Mouse (Mus musculus): Measurements from ENCODE around the gene Ptpre. TPM values are rescaled to one million over a fixed set of nuclear protein-coding genes. Genes with fewer than 3 reads are reported as not detected.

Gene Ptpre
- total and polyA plus RNA-seq, 2 experiments, result 0.75 to 1.1 TPM

- H3K27ac ChIP-seq (replicated peaks; ENCODE audit: insufficient read depth, low read depth, low read length), result no peak overlapping the region
- no peaks in the 10 kb centered on the region for H3K79me2 ChIP-seq (ENCODE audit: control insufficient read depth, insufficient read depth, low read length)
- H3K27me3 ChIP-seq (ENCODE audit: control insufficient read depth, insufficient read depth, low read length), result no peaks in the 10 kb centered on the region
- WGBS, result 82% methylated on average over 7 of the region's 7 CpGs
- DNase-seq (ENCODE audit: extremely low read depth, low read depth, low spot score), result no peak
- H3K4me1 ChIP-seq (ENCODE audit: control insufficient read depth, insufficient read depth, low read length), result peaks cover 5% of the 10 kb centered on the region; the same call in 1 of the 2 replicates
- no peaks in the 10 kb centered on the region for H3K36me3 ChIP-seq (ENCODE audit: control insufficient read depth, insufficient read depth, low read length)
- TF ChIP-seq CTCF (IDR thresholded peaks at IDR 0.05; ENCODE audit: low read depth, low read length) (no peak), POLR2A (IDR thresholded peaks at IDR 0.05; ENCODE audit: extremely low read depth, insufficient read depth, low read length) (no peak)
- H3K9ac ChIP-seq (ENCODE audit: low read depth, low read length), result no peak overlapping the region
- H3K4me3 ChIP-seq (ENCODE audit: insufficient read depth, low read depth, low read length), result no peak overlapping the region
Observed at GRCm38 (mm10) chr7:135721436-135721992, 184.2 kb downstream of the Ptpre start.

GRCm38 (mm10) chr7:135722011-135722838 is 184.9 kb downstream of the Ptpre start:
- 85% methylated on average over 6 of the region's 6 CpGs for WGBS
- DNase-seq (ENCODE audit: extremely low read depth, low read depth, low spot score), result no peak
- no peaks in the 10 kb centered on the region for H3K79me2 ChIP-seq (ENCODE audit: control insufficient read depth, insufficient read depth, low read length)
- H3K4me1 ChIP-seq (ENCODE audit: control insufficient read depth, insufficient read depth, low read length), result peaks cover 5% of the 10 kb centered on the region; the same call in 1 of the 2 replicates
- no peak overlapping the region for H3K27ac ChIP-seq (replicated peaks; ENCODE audit: insufficient read depth, low read depth, low read length)
- no peak overlapping the region for H3K4me3 ChIP-seq (ENCODE audit: insufficient read depth, low read depth, low read length)
- no peaks in the 10 kb centered on the region for H3K36me3 ChIP-seq (ENCODE audit: control insufficient read depth, insufficient read depth, low read length)
- H3K9ac ChIP-seq (ENCODE audit: low read depth, low read length), result no peak overlapping the region
- no peak for TF ChIP-seq CTCF (IDR thresholded peaks at IDR 0.05; ENCODE audit: low read depth, low read length)
- no peak for TF ChIP-seq POLR2A (IDR thresholded peaks at IDR 0.05; ENCODE audit: extremely low read depth, insufficient read depth, low read length)
- no peaks in the 10 kb centered on the region for H3K27me3 ChIP-seq (ENCODE audit: control insufficient read depth, insufficient read depth, low read length)

GRCm38 (mm10) chr7:135723672-135724341 is 186.5 kb downstream of the Ptpre start:
- TF ChIP-seq POLR2A (IDR thresholded peaks at IDR 0.05; ENCODE audit: extremely low read depth, insufficient read depth, low read length) (no peak), CTCF (IDR thresholded peaks at IDR 0.05; ENCODE audit: low read depth, low read length) (no peak)
- peak; percentile 72 for DNase-seq (ENCODE audit: extremely low read depth, low read depth, low spot score)
- H3K4me1 ChIP-seq (ENCODE audit: control insufficient read depth, insufficient read depth, low read length), result peaks cover 5% of the 10 kb centered on the region; the same call in 1 of the 2 replicates
- H3K4me3 ChIP-seq (ENCODE audit: insufficient read depth, low read depth, low read length), result no peak overlapping the region
- H3K9ac ChIP-seq (ENCODE audit: low read depth, low read length), result no peak overlapping the region
- WGBS, result 36% methylated on average over 6 of the region's 6 CpGs
- no peaks in the 10 kb centered on the region for H3K27me3 ChIP-seq (ENCODE audit: control insufficient read depth, insufficient read depth, low read length)
- no peaks in the 10 kb centered on the region for H3K79me2 ChIP-seq (ENCODE audit: control insufficient read depth, insufficient read depth, low read length)
- H3K27ac ChIP-seq (replicated peaks; ENCODE audit: insufficient read depth, low read depth, low read length), result peak overlapping the region; percentile 63
- no peaks in the 10 kb centered on the region for H3K36me3 ChIP-seq (ENCODE audit: control insufficient read depth, insufficient read depth, low read length)

- TF ChIP-seq POLR2A (IDR thresholded peaks at IDR 0.05; ENCODE audit: extremely low read depth, insufficient read depth, low read length), result no peak
- TF ChIP-seq CTCF (IDR thresholded peaks at IDR 0.05; ENCODE audit: low read depth, low read length), result no peak
- Histone ChIP-seq H3K9ac (ENCODE audit: low read depth, low read length) (no peak overlapping the region), H3K4me3 (ENCODE audit: insufficient read depth, low read depth, low read length) (no peak overlapping the region), H3K79me2 (ENCODE audit: control insufficient read depth, insufficient read depth, low read length) (no peaks in the 10 kb centered on the region), H3K27me3 (ENCODE audit: control insufficient read depth, insufficient read depth, low read length) (no peaks in the 10 kb centered on the region), H3K4me1 (ENCODE audit: control insufficient read depth, insufficient read depth, low read length) (peaks cover 5% of the 10 kb centered on the region; the same call in 1 of the 2 replicates), H3K27ac (replicated peaks; ENCODE audit: insufficient read depth, low read depth, low read length) (no peak overlapping the region), H3K36me3 (ENCODE audit: control insufficient read depth, insufficient read depth, low read length) (no peaks in the 10 kb centered on the region)
- DNase-seq (ENCODE audit: extremely low read depth, low read depth, low spot score), result no peak
- WGBS, result 82% methylated on average over 1 of the region's 1 CpGs
Observed at GRCm38 (mm10) chr7:135726707-135727106, 189.4 kb downstream of the Ptpre start.

- WGBS, result 67% methylated on average over 12 of the region's 12 CpGs
- TF ChIP-seq POLR2A (IDR thresholded peaks at IDR 0.05; ENCODE audit: extremely low read depth, insufficient read depth, low read length) (no peak), CTCF (IDR thresholded peaks at IDR 0.05; ENCODE audit: low read depth, low read length) (no peak)
- Histone ChIP-seq H3K27me3 (ENCODE audit: control insufficient read depth, insufficient read depth, low read length) (no peaks in the 10 kb centered on the region), H3K4me1 (ENCODE audit: control insufficient read depth, insufficient read depth, low read length) (peaks cover 5% of the 10 kb centered on the region; the same call in 1 of the 2 replicates), H3K79me2 (ENCODE audit: control insufficient read depth, insufficient read depth, low read length) (no peaks in the 10 kb centered on the region), H3K9ac (ENCODE audit: low read depth, low read length) (no peak overlapping the region), H3K36me3 (ENCODE audit: control insufficient read depth, insufficient read depth, low read length) (no peaks in the 10 kb centered on the region), H3K4me3 (ENCODE audit: insufficient read depth, low read depth, low read length) (no peak overlapping the region), H3K27ac (replicated peaks; ENCODE audit: insufficient read depth, low read depth, low read length) (no peak overlapping the region)
- DNase-seq (ENCODE audit: extremely low read depth, low read depth, low spot score), result peak; percentile 60
Observed at GRCm38 (mm10) chr7:135728038-135728437, 190.8 kb downstream of the Ptpre start.

All from liver, adult 2 months (tissue).